Mouse (Mus musculus): ENCODE results near the gene Eid2.
"Not testable (repeated sequence)": the region's sequence is repeated elsewhere in the genome, so short reads cannot be mapped to it uniquely, and the experiment has no call there.

The Eid2 gene

GRCm38 (mm10) chr7:28267129-28268041 lies at the start of gene Eid2:
Eid2 (plus strand) TSS chr7:28267881.
- no peak for DNase-seq (ENCODE audit: low read depth, low spot score)

GRCm38 (mm10) chr7:28218951-28219740 lies 48.5 kb upstream of the Eid2 start:
- DNase-seq (ENCODE audit: low read depth, low spot score) = not testable (repeated sequence)

- not testable (repeated sequence) for DNase-seq (ENCODE audit: low read depth, low spot score)
Observed at GRCm38 (mm10) chr7:28226836-28227235, 40.8 kb upstream of the Eid2 start.

DNA sequence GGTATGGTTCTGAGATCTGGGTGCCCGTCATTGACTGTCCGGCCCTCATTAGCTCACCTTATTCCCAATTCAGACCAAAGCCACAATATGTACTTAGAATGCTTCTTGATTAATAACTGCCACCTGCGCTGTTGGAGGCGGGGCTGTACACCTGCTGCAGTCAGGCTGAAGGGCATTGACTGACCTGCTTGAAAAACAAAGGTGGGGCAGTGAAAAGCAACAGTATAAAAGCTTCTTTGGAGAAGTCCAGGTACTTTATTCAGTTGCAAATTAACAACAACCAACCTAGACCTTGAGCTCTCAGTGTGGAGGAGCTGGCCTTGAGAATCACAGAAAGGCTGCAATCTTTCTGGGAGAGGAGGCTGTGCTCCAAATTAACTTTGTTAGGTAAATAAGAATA lies 40.3 kb upstream of the Eid2 start:
- not testable (repeated sequence) for DNase-seq (ENCODE audit: low read depth, low spot score)

- DNase-seq (ENCODE audit: low read depth, low spot score) = not testable (repeated sequence)
Observed at GRCm38 (mm10) chr7:28243943-28244342, 23.7 kb upstream of the Eid2 start.

GRCm38 (mm10) chr7:28248957-28249356 lies 18.7 kb upstream of the Eid2 start:
- DNase-seq (ENCODE audit: low read depth, low spot score) = no peak

DNA sequence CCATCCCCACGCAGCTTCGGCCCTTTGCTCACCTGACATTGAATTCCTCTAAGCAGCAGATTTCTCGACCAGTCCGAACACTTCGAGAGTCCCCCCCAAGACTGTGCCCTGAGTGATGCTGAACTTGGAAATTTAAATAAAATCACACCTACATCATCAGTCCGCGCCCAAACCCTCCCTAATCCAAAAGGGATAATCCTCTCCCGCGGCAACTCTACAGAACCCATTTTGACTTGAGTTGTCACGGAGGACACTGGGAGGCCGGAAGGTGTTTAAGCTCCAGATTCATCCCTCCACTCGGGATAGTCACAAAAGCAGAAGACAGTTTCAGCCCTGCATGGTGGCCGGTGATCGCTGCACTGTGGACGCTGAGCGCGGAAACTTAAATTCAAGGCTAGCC lies 15.7 kb upstream of the Eid2 start:
- no peak for DNase-seq (ENCODE audit: low read depth, low spot score)

DNA sequence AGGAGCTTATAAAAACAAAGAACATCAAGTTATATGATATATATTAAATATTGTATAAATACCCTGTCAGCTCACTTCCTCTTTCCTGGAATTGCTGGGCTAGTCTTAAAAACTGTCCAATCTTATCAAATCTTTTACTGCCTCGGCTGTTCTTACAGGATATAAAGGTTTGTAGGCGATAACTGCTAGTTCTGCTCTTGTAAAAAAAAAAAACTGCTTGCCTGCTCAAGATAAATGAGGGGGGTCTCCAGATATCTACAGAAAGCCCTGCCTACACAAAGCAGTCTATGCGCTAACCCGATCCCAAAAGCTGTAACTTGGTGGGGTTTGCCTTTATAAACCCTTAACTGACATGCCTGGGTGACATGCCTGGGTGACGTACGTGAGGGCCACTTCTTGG lies 13.1 kb upstream of the Eid2 start:
- DNase-seq (ENCODE audit: low read depth, low spot score) = no peak

DNA sequence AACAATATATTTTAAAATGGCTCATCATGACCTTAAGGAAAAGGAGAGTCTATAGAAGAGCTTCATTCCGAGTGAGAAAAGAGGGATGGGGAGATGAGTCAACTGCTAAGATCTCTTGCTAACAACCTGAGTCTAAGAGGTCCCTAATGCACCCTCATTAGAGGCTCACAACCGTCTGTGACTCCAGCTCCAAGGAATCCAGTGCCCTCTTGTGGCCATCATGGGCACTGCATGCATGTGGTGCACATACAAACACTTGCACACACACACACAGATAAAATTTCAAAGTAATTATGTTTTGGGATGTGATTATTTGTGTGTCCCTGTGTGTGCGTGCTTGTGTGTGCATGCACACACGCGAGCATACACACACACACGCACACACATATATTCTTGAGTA lies 12.2 kb upstream of the Eid2 start:
- DNase-seq (ENCODE audit: low read depth, low spot score) = peak; percentile 27

- DNase-seq (ENCODE audit: low read depth, low spot score) = no peak
Observed at GRCm38 (mm10) chr7:28262861-28263260, 4.8 kb upstream of the Eid2 start.

DNA sequence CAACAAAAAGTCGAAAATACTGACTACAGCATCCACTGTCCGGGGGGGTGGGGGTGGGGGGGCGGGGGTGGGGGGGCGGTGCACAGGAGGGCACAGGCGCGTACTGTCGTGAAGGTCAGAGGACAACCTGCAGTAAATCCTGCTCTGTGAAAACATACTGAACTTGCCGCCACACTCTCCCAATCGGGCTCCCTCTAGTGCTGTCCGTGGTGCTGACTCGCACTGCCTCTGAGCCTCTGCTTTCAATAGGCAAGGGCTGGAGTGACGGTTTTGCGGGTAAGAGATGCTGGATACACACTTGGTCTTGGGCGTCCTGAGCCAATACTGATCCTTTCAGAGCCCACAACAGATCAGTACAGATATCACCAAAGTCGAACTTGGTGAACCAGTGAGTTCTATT lies 3.9 kb upstream of the Eid2 start:
- peak; percentile 54 for DNase-seq (ENCODE audit: low read depth, low spot score)

DNA sequence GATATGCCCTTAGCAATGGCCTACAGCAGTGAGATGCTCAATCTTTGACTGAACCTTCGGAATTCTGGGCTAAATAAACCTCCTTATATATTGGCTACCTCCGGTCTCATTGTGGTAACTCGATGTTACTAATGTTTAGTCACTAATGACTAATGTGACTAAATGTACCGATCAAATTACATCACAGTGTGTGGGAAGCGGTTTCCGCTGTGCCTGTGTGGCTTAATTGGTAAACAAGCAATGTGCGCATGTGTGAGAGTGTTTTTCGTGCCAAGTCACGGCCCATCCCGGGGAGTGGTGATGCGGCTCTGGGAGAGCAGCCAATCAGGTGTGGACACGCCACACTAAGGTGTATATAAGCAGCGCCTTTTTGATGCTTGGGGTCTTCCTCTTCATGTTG lies 2.3 kb upstream of the Eid2 start:
- no peak for DNase-seq (ENCODE audit: low read depth, low spot score)

DNA sequence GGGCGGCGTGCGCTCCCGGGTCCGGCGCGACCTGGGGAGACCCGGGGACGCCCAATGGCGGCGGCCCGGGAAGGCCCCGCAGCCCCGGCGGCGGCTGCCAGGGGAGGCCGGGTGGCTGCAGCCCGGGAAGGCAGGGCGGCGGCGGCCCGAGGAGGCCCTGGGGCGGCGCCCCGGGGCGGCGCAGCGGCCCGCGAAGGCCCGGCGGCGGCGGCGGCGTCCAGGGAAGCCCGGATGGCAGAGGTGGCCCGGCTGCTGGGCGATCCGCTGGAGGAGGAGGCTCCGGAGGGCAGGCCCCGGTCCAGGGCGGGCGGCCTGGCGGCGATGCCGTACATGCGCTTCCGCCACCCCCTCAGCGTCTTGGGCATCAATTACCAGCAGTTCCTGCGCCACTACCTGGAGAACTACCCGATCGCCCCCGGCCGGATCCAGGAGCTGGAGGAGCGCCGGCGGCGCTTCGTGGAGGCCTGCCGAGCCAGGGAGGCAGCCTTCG lies 406 bp downstream of the Eid2 start:
- DNase-seq (ENCODE audit: low read depth, low spot score) = no peak

DNA sequence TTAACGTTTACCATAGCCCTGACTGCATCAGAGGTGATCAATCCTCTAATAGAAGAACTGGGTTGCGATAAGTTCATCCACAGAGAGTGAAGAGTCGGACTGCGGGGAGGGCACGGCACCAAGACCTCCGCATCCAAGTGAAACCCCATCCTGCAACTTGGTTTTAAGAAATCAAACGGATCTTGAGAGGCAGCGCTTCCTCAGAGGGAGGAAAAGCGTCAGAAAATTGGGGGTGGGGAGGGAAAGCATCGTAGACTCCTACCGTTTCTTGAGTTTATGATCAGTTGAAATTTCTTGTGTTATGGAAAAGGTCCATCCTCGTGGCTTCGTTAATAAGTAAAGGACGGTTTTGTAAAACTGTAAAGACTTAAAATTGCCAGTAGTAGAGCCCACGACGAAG lies 895 bp downstream of the Eid2 start:
- DNase-seq (ENCODE audit: low read depth, low spot score) = no peak

DNA sequence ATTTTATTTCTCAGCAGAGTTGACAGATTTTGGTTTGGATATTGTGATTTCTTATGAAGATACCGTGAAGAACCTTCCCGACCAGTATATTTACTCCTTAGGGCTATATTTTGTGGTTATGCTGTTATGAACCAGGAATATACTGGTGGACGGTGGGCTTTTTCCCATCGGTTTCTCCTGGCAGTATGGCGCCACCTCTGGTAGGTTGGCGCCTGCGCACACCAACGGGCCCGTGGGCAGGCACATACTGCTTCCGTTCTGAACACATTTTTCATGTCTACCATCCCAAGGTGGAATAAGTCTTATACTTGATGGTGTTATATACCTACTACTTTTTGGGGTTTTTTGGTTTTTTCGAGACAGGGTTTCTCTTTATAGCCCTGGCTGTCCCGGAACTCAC lies 1.7 kb downstream of the Eid2 start:
- DNase-seq (ENCODE audit: low read depth, low spot score) = no peak

DNA sequence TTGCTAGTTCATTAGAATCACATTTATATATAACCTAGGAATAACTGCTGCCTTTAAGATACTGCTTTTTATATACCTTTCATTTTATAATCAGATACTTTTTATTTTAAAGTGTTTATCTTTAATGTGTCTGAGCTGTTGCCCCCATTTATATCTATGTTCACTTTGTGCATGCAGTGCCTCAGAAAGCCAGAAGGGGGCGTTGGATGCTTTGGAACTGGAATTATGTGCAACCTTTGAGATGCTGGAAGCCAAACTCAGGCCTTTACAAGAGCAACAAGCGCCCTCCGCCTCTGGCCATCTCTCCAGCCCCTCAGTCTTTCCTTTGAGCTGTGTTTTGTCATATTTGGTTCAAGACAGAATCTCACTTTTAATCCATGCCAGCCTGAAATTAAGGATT lies 4.1 kb downstream of the Eid2 start:
- no peak for DNase-seq (ENCODE audit: low read depth, low spot score)

GRCm38 (mm10) chr7:28277237-28277614 lies 9.5 kb downstream of the Eid2 start:
- DNase-seq (ENCODE audit: low read depth, low spot score) = no peak

- peak; percentile 94 for DNase-seq (ENCODE audit: low read depth, low spot score)
Observed at GRCm38 (mm10) chr7:28277615-28278278, 10.1 kb downstream of the Eid2 start, which contains the start of gene Eid2b. Eid2b (plus strand) TSS chr7:28277739.

- DNase-seq (ENCODE audit: low read depth, low spot score) = no peak
Observed at GRCm38 (mm10) chr7:28278279-28278652, 10.6 kb downstream of the Eid2 start.

DNA sequence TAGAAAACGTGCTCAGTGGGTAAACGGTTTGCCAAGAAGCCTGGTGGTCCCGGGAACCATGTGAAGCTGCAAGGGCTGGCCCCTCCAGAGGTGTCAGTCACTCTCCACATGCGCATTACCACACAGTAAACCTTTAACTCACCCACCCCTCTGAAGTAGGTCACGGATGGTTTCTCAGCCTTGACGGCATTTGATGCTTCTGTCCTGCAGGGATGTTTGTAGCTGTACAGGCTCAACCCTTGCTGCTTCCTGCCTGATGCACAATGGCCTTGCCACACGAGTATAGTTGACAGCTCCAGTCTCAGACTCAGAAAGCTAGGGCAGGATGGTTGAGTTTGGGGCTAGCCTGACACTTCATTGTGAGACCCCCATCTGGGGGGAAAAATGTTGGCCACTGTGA lies 12.9 kb downstream of the Eid2 start:
- no peak for DNase-seq (ENCODE audit: low read depth, low spot score)

GRCm38 (mm10) chr7:28290165-28290564 lies 22.5 kb downstream of the Eid2 start:
- DNase-seq (ENCODE audit: low read depth, low spot score) = no peak

All from A20 (cell line).